Mouse (Mus musculus): Measurements from ENCODE around the gene Tbrg4. TPM values are rescaled to one million over a fixed set of nuclear protein-coding genes. Genes with fewer than 3 reads are reported as not detected.

Tbrg4 gene
- polyA plus RNA-seq, 1 experiment, result 15.5 TPM

DNA sequence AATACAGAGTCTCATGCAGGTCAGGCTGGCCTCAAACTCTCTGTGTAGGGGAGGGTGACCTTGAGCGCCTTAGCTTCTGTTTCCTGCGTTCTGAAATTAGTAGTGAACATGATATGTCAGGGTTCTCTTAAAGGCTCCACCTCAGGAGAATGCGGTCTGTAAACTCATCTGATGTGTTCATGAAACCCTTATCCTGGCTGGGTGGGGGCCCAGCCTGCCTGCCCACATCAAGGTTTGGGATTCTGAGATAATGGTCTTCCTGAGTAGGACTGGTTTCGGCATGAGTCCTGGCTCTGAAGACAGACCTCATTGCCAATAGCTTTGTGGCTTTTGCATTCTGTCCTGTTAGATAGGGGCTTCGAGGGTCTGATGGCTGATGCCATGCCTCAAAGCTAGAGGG is 30.5 kb downstream of the Tbrg4 start:
- Histone ChIP-seq H3K27ac (ENCODE audit: insufficient read depth, low read depth, low read length) (no peak overlapping the region), H3K4me1 (ENCODE audit: control insufficient read depth, insufficient read depth, low read length) (no peaks in the 10 kb centered on the region)

DNA sequence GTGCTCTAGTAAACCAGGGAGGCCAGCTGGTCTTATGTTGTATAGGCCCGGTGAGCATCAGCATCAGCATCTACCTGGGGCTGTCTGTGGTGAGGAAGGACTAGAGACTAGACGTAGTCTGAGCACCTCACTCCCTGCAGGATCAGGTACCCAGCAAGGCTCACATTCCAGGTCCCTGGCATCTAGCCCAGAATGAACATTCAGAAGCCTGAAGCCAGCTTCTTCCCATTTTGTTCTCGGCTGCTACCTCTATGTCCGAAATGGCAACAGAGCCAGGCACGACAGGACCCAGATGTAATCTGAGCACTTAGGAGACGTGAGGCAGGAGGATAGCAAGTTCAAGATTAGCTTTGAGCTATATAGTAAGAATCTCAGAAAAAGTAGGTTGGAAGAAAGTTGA is 31.0 kb downstream of the Tbrg4 start:
- no peak for TF ChIP-seq CTCF (IDR thresholded peaks at IDR 0.05; ENCODE audit: low read depth, low read length)
- no peak for TF ChIP-seq POLR2A (IDR thresholded peaks at IDR 0.05; ENCODE audit: borderline replicate concordance, low read depth, low read length)
- Histone ChIP-seq H3K4me1 (ENCODE audit: control insufficient read depth, insufficient read depth, low read length) (no peaks in the 10 kb centered on the region), H3K27ac (ENCODE audit: insufficient read depth, low read depth, low read length) (no peak overlapping the region), H3K4me3 (ENCODE audit: insufficient read depth, low read length) (no peak overlapping the region)

More for the DNA sequence above, 30.5 kb downstream of the Tbrg4 start:
- TF ChIP-seq POLR2A (IDR thresholded peaks at IDR 0.05; ENCODE audit: borderline replicate concordance, low read depth, low read length) (no peak), CTCF (IDR thresholded peaks at IDR 0.05; ENCODE audit: low read depth, low read length) (no peak)
- no peak overlapping the region for H3K4me3 ChIP-seq (ENCODE audit: insufficient read depth, low read length)

- no peak overlapping the region for H3K27ac ChIP-seq (ENCODE audit: insufficient read depth, low read depth, low read length)
- H3K4me3 ChIP-seq (ENCODE audit: insufficient read depth, low read length), result no peak overlapping the region
- TF ChIP-seq POLR2A (IDR thresholded peaks at IDR 0.05; ENCODE audit: borderline replicate concordance, low read depth, low read length) (no peak), CTCF (IDR thresholded peaks at IDR 0.05; ENCODE audit: low read depth, low read length) (no peak)
- no peaks in the 10 kb centered on the region for H3K4me1 ChIP-seq (ENCODE audit: control insufficient read depth, insufficient read depth, low read length)
Observed at GRCm38 (mm10) chr11:6593406-6593805, 32.5 kb downstream of the Tbrg4 start.

DNA sequence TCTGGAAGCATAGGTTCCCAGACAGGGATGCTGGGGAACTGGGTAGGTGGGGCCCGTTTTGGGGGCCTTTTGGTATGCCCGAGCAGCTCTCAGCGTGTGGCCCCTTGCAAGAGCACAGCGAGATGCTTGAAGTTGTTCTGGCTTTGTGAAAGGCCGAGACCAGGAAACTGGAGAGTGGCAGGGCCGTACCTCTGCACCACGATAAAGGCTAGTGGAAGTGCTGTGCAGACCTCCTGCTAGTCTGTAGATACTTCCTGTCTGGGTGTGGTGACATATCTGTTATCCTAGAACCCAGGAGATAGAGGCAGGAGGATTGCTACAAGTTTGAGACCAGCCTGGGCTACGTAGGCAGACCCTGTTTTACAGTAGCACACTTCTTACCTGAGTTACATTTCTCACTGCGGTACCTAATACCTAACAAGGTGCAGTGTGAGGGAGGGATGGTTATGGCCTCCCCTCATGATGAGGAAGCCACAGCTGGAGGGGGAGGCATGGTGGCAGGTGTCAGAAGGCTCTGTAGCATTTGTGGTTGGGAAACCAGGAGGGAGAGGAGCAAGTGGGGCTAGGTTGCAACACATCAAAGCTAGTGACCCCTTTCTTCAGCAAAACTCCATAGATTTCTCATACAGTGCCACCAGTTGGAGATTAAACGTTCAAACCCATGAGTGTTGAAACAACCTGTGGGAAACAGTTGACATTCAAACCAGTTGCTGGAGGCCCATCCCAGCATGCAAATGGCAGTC is 34.8 kb downstream of the Tbrg4 start:
- no peak for TF ChIP-seq CTCF (IDR thresholded peaks at IDR 0.05; ENCODE audit: low read depth, low read length)
- no peak for TF ChIP-seq POLR2A (IDR thresholded peaks at IDR 0.05; ENCODE audit: borderline replicate concordance, low read depth, low read length)
- no peak overlapping the region for H3K4me3 ChIP-seq (ENCODE audit: insufficient read depth, low read length)
- H3K4me1 ChIP-seq (ENCODE audit: control insufficient read depth, insufficient read depth, low read length), result peaks cover 13% of the 10 kb centered on the region
- H3K27ac ChIP-seq (ENCODE audit: insufficient read depth, low read depth, low read length), result no peak overlapping the region

- H3K4me1 ChIP-seq (ENCODE audit: control insufficient read depth, insufficient read depth, low read length), result peaks cover 23% of the 10 kb centered on the region
Observed at GRCm38 (mm10) chr11:6589838-6590237, 36.0 kb downstream of the Tbrg4 start.

DNA sequence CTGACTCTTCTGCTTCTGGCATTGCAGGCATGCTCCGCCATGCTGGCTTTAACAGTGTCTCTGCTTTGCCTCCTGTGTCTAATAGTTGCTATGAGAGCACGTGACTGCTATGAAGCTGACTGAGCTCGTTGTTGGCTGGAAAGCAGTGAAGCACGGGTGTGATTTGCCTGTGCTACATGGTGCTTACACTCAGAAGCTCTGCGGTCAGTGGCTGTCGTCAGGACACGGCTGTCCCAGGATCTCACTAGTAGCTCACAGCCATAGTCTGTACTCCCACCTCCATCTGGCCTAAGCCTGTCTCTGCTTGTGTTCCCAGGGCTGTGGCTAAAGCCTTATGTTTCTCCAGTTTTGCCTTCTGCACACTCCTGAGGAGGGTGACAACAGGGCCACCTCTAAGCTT is 37.6 kb downstream of the Tbrg4 start:
- H3K4me3 ChIP-seq (ENCODE audit: insufficient read depth, low read length), result no peak overlapping the region
- peaks cover 23% of the 10 kb centered on the region for H3K4me1 ChIP-seq (ENCODE audit: control insufficient read depth, insufficient read depth, low read length)
- no peak overlapping the region for H3K27ac ChIP-seq (ENCODE audit: insufficient read depth, low read depth, low read length)
- TF ChIP-seq CTCF (IDR thresholded peaks at IDR 0.05; ENCODE audit: low read depth, low read length) (no peak), POLR2A (IDR thresholded peaks at IDR 0.05; ENCODE audit: borderline replicate concordance, low read depth, low read length) (no peak)

More at GRCm38 (mm10) chr11:6589838-6590237, 36.0 kb downstream of the Tbrg4 start:
- Histone ChIP-seq H3K4me3 (ENCODE audit: insufficient read depth, low read length) (no peak overlapping the region), H3K27ac (ENCODE audit: insufficient read depth, low read depth, low read length) (no peak overlapping the region)
- TF ChIP-seq CTCF (IDR thresholded peaks at IDR 0.05; ENCODE audit: low read depth, low read length) (no peak), POLR2A (IDR thresholded peaks at IDR 0.05; ENCODE audit: borderline replicate concordance, low read depth, low read length) (no peak)

DNA sequence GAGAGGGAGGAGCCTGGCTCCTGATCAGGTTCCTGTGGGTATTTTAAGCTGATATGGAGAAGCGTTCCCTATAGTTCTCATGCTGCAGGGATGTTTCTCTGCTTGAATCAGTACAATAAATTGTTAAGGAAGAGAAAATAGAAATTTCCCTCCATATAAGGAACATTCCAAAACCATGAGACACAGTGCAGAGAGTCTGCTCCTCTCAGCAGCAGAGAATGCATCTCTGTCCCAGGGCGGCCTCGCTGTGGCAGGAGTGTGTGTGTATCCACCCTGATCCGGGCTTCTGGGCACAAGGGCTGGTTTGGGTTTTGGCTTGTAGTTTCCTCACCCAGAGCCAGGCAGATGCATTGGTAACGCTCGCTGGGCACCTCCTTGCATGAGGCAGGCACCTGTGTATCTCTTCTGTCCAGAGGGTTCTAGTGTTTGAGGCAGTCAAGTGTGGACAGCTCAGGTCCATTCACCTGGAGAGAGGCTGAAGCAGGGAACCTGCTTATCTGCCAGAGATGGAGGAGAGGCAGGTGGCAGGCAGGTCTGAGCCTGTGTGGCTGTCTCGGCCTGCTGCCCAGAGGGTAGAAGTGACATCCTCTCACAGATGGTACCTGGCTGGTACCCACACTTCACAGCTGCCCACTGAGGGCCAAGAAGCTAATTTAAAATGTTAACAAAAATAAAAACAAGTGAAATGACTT is 38.5 kb downstream of the Tbrg4 start:
- Histone ChIP-seq H3K4me1 (ENCODE audit: control insufficient read depth, insufficient read depth, low read length) (peaks cover 23% of the 10 kb centered on the region), H3K4me3 (ENCODE audit: insufficient read depth, low read length) (no peak overlapping the region), H3K27ac (ENCODE audit: insufficient read depth, low read depth, low read length) (peak overlapping the region; percentile 21; the same call in 1 of the 2 replicates)
- TF ChIP-seq POLR2A (IDR thresholded peaks at IDR 0.05; ENCODE audit: borderline replicate concordance, low read depth, low read length) (no peak), CTCF (IDR thresholded peaks at IDR 0.05; ENCODE audit: low read depth, low read length) (no peak)

GRCm38 (mm10) chr11:6586660-6587059 is 39.2 kb downstream of the Tbrg4 start:
- Histone ChIP-seq H3K27ac (ENCODE audit: insufficient read depth, low read depth, low read length) (peak overlapping the region; percentile 79), H3K4me1 (ENCODE audit: control insufficient read depth, insufficient read depth, low read length) (peaks cover 23% of the 10 kb centered on the region), H3K4me3 (ENCODE audit: insufficient read depth, low read length) (no peak overlapping the region)
- TF ChIP-seq CTCF (IDR thresholded peaks at IDR 0.05; ENCODE audit: low read depth, low read length), result no peak
- no peak for TF ChIP-seq POLR2A (IDR thresholded peaks at IDR 0.05; ENCODE audit: borderline replicate concordance, low read depth, low read length)

GRCm38 (mm10) chr11:6585748-6586147 is 40.1 kb downstream of the Tbrg4 start:
- TF ChIP-seq CTCF (IDR thresholded peaks at IDR 0.05; ENCODE audit: low read depth, low read length) (no peak), POLR2A (IDR thresholded peaks at IDR 0.05; ENCODE audit: borderline replicate concordance, low read depth, low read length) (no peak)
- peak overlapping the region; percentile 79 for H3K27ac ChIP-seq (ENCODE audit: insufficient read depth, low read depth, low read length)
- peaks cover 23% of the 10 kb centered on the region for H3K4me1 ChIP-seq (ENCODE audit: control insufficient read depth, insufficient read depth, low read length)
- H3K4me3 ChIP-seq (ENCODE audit: insufficient read depth, low read length), result no peak overlapping the region

DNA sequence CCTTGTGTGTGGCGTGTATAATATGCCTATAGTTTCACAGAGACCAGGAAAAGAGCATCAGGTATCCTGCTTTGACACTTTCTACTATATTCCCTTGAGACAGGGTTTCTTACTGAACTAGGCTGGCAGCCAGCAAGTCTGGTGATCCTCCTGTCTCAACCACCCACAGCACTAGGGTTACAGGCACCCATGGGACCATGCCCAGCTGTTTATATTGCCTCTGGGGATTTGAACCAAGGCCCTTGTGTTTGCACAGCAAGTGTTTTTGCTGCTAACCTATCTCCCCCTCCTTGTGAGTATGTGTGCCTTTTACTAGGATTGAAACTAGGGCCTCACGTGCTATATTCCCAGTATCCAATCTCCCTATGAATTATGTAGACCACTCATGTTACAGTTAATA is 44.3 kb downstream of the Tbrg4 start:
- peaks cover 15% of the 10 kb centered on the region for H3K4me1 ChIP-seq (ENCODE audit: control insufficient read depth, insufficient read depth, low read length)
- TF ChIP-seq CTCF (IDR thresholded peaks at IDR 0.05; ENCODE audit: low read depth, low read length) (no peak), POLR2A (IDR thresholded peaks at IDR 0.05; ENCODE audit: borderline replicate concordance, low read depth, low read length) (no peak)
- H3K27ac ChIP-seq (ENCODE audit: insufficient read depth, low read depth, low read length), result no peak overlapping the region
- H3K4me3 ChIP-seq (ENCODE audit: insufficient read depth, low read length), result no peak overlapping the region
